ENCODE assay signal across 12 mouse cellular contexts in genomic region chr16:39533351-39533750, GRCm38 (mm10).
"Had no signal": no experiment of that assay in that cellular context is flagged by ENCODE, and none has a peak within 500 bp of the region (broad histone marks: within the 10 kb centered on the region; RNA-seq: fewer than 3 reads in every experiment).

No protein-coding gene starts in this region.

- H3K36me3 ChIP-seq: limb, embryonic 10.5 days; liver, embryonic 12.5 days; midbrain, embryonic 10.5 days had no signal

- DNase-seq: kidney, adult 8-10 months; kidney, postnatal 25 days; lung, embryonic 14.5 days; lung, postnatal 10 days; lung, postnatal 4 days; midbrain, embryonic 14.5 days; thymus, postnatal 4 days had no signal

- H3K4me3 ChIP-seq: limb, embryonic 10.5 days; liver, embryonic 12.5 days; midbrain, embryonic 10.5 days had no signal

- H3K4me1 ChIP-seq: limb, embryonic 10.5 days; liver, embryonic 12.5 days had no signal

- H3K27me3 ChIP-seq: liver, embryonic 12.5 days had no signal

- H3K9ac ChIP-seq: liver, embryonic 12.5 days; lung, embryonic 14.5 days had no signal

- H3K4me2 ChIP-seq: liver, embryonic 12.5 days; lung, embryonic 14.5 days had no signal

- H3K9me3 ChIP-seq: limb, embryonic 10.5 days; liver, embryonic 12.5 days; midbrain, embryonic 10.5 days had no signal

- ATAC-seq: intestine, postnatal 0 days; liver, embryonic 12.5 days had no signal

- H3K27ac ChIP-seq: limb, embryonic 10.5 days; liver, embryonic 12.5 days; midbrain, embryonic 10.5 days; stomach, postnatal 0 days had no signal
